Mouse (Mus musculus) forebrain, postnatal 0 days (tissue): ENCODE results near the gene Hivep2. TPM values are rescaled to one million over a fixed set of nuclear protein-coding genes. Genes with fewer than 3 reads are reported as not detected.

ENCODE experiments used
- ATAC-seq: fragments of 200-750 bp; cut with Nextera tagmentation; 2 replicates; pipeline ENCODE4 v1.8.0; 2017; ENCODE audit warnings: mild to moderate bottlenecking, moderate library complexity
- DNase-seq: peaks from one replicate; pipeline ENCODE4 v3.0.0-alpha.2; 2015
- H3K27ac ChIP-seq: fragments of 300-500 bp; sonication (generic); 2 replicates; pipeline ENCODE4 v1.5.1; 2014; ENCODE audit warnings: low read depth, mild to moderate bottlenecking, antibody characterized with exemption, low read length, moderate library complexity, mixed read lengths
- H3K27me3 ChIP-seq: fragments of 300-500 bp; sonication (generic); 2 replicates; pipeline ENCODE4 v1.6.1; 2014; ENCODE audit warnings: mild to moderate bottlenecking, low read length, mixed read lengths; ENCODE audit not compliant: insufficient read depth
- H3K36me3 ChIP-seq: fragments of 300-500 bp; sonication (generic); 2 replicates; pipeline ENCODE4 v1.6.1; 2014; ENCODE audit warnings: mild to moderate bottlenecking, moderate library complexity; ENCODE audit not compliant: insufficient read depth
- H3K4me1 ChIP-seq: fragments of 300-500 bp; sonication (generic); 2 replicates; pipeline ENCODE4 v1.6.1; 2014; ENCODE audit warnings: antibody characterized with exemption; ENCODE audit not compliant: insufficient read depth
- H3K4me2 ChIP-seq: fragments of 300-500 bp; sonication (generic); 2 replicates; pipeline ENCODE4 v1.6.1; 2014; ENCODE audit warnings: low read depth, mild to moderate bottlenecking, moderate library complexity
- H3K4me3 ChIP-seq: fragments of 300-500 bp; sonication (generic); 2 replicates; pipeline ENCODE4 v1.5.1; 2014; ENCODE audit warnings: low read depth, low read length, mixed read lengths
- H3K9ac ChIP-seq: fragments of 300-500 bp; sonication (generic); 2 replicates; pipeline ENCODE4 v1.6.1; 2014; ENCODE audit warnings: mild to moderate bottlenecking
- H3K9me3 ChIP-seq: fragments of 300-500 bp; sonication (generic); 2 replicates; pipeline ENCODE4 v1.6.1; 2016; ENCODE audit warnings: low read length
- CTCF ChIP-seq: sonication (generic); IDR thresholded peaks from 2 replicates; pipeline ENCODE4 v1.5.1; 2016; ENCODE audit warnings: antibody characterized with exemption, control low read depth, low read depth
- WGBS: fragments of 180-500 bp; shearing (Covaris S2); extraction: QIAGEN DNeasy Blood & Tissue Kit; methylation state at CpG from one replicate; pipeline ENCODE4 v1.1.7; 2014; 5-methylcytosine and 5-hydroxymethylcytosine counted together
- polyA plus RNA-seq: library from polyadenylated mRNA; unstranded; fragments of >200 nt; fragmentation: Nextera tagmentation; extraction: Ambion mirVana; gene quantifications from 2 replicates; pipeline ENCODE4 v1.2.1, GENCODE M21; 2015
- total RNA-seq: library from RNA; depleted of rRNA; stranded (reverse); fragments of >200 nt; gene quantifications from 2 replicates; pipeline ENCODE4 v1.2.3, GENCODE M21; 2014

The Hivep2 gene
- total and polyA plus RNA-seq, 2 experiments from 2014 or later: 22.9 to 55.4 TPM

DNA sequence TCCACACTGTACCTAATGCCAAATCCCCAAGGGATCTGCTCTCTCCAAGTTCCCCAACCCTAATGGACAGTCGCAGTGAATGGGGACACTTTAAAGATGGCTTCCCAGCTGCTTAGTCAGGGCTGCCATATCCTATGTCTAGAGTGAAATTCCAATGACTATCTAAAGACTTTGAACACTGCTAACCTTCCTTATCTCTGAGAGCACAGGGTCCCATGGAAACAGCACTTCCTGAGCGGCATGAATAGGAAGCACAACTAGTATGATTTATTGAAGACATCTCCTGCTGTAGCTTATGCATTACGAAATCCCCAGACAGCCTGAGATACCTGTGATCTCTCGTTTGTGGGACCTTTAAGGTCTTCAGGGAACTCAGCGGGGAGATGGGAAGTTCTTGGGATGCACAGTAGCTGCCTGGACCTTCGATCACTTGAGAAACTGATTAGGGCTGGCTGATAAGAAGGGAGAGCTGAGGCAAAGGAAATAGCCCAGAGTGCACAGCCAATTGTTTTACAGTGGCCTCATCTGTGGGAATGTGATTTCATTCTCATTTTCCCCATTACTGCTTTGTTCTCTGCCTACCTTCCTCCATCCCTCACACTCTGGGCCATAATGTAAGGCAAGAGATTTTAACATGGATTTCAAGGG lies 202.4 kb downstream of the Hivep2 start:
- H3K4me3 ChIP-seq: no peak overlapping the region
- H3K36me3 ChIP-seq: no peaks in the 10 kb centered on the region
- no peaks in the 10 kb centered on the region for H3K4me1 ChIP-seq
- H3K4me2 ChIP-seq: no peak overlapping the region
- DNase-seq (no peak), ATAC-seq (no peak)
- no peak overlapping the region for H3K9ac ChIP-seq
- no peaks in the 10 kb centered on the region for H3K9me3 ChIP-seq
- 87% methylated on average over 6 of the region's 6 CpGs for WGBS
- H3K27ac ChIP-seq: no peak overlapping the region
- TF ChIP-seq CTCF: no peak
- no peaks in the 10 kb centered on the region for H3K27me3 ChIP-seq

DNA sequence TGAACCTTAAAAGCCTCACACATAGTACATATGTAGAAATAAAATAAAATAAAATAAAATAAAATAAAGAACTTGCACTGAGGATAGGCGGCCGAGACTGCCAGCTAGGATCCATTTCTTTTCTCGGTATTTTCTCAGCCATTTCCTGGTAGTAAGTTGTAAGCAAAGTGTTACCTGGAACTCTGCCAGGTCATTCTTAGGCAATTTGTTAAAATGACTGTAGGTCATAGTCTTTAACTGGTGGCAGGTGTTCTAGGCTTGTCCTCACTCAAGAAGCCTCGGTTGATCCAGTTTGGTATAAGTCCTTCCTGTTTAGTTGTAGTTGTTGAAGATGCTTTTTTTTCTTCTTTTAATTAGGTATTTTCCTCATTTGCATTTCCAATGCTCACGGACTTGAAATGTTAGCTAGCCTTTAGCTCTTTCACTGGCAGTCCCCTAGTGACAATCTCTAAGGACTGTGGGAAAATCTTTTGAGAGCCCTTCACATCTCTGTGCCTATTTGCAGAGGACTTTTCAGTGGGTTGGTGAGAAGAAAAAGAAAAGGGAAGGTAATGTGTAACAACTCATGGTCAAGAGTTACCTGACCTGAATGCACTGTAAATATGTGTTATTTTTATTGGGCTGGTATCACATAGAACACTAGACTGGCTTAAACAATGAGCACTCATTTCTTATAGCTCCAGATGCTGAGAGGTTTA lies 203.1 kb downstream of the Hivep2 start:
- Histone ChIP-seq H3K4me2 (no peak overlapping the region), H3K27me3 (no peaks in the 10 kb centered on the region), H3K9ac (no peak overlapping the region), H3K36me3 (no peaks in the 10 kb centered on the region), H3K4me3 (no peak overlapping the region), H3K4me1 (no peaks in the 10 kb centered on the region), H3K9me3 (no peaks in the 10 kb centered on the region), H3K27ac (no peak overlapping the region)
- DNase-seq: no peak
- 42% methylated on average over 5 of the region's 5 CpGs for WGBS
- no peak for TF ChIP-seq CTCF
- no peak for ATAC-seq

DNA sequence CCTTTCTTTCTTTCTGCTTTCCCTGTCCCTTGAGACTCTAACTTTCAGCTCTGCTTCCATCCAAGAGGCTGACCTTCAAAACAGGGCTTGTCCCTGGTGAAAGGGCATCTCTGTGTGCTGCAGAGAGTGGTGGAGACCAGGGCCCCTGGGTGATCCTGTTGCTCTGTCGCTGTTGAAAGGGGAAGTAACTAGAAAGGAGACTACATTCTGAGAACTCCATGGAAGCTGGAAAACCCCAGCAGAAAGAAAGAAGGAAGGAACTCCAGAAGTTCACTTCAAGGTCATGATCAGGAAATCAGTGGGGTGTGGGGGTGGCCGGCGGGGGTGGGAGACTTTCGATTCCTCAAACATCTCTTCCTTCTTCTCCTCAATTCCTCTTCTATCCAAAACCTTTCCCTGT lies 208.2 kb downstream of the Hivep2 start:
- H3K9ac ChIP-seq: no peak overlapping the region
- no peaks in the 10 kb centered on the region for H3K36me3 ChIP-seq
- ATAC-seq: no peak
- H3K9me3 ChIP-seq: no peaks in the 10 kb centered on the region
- no peaks in the 10 kb centered on the region for H3K4me1 ChIP-seq
- H3K27ac ChIP-seq: no peak overlapping the region
- no peaks in the 10 kb centered on the region for H3K27me3 ChIP-seq
- TF ChIP-seq CTCF: no peak
- no peak overlapping the region for H3K4me3 ChIP-seq
- 81% methylated on average over 4 of the region's 4 CpGs for WGBS
- DNase-seq: no peak
- no peak overlapping the region for H3K4me2 ChIP-seq

DNA sequence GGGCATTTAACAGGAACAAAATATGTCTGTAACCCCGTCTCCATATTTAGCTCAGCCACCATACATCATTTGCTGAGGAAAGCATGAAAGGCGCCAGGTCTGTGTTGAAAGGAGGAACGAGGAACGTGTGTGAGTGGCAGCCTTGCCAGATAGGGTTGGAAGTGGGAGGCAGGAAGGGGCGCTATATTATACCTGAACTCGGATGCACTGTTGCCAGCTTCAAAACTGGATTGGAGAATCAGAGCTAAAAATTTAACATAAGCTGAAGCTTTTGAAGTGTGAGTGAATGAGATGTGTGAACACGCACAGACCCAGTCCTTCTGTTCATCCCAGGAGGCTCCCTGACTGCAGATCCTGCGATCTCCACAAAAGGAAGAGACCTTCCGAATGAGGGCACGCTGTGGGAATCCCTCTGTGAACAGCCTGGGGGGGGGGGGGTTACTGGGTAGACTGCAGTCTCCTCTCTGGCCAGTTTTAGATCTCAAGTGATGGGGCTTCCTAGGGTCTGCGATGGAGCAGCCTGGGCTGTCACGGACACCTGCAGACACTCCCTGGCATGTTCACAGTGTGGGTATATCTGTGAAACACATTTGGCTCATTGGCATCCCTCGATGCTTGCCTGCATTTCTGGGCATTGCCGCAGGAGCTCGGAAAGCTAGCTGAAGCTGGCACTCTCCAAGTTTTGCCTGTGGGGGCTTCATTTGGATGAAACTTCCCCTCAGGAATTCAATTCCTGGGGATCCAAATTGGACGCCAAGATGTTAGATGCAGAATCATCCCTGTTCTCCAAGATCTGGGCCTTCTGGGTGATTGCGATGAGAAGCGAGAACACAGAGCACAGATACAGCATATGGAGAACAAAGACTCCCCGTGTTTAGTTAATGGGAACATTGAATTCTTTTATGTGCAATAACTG lies 213.8 kb downstream of the Hivep2 start:
- TF ChIP-seq CTCF: peak; percentile 36
- Histone ChIP-seq H3K27me3 (no peaks in the 10 kb centered on the region), H3K9me3 (no peaks in the 10 kb centered on the region), H3K4me2 (peak overlapping the region; percentile 23), H3K4me1 (no peaks in the 10 kb centered on the region), H3K4me3 (no peak overlapping the region), H3K27ac (peak overlapping the region; percentile 74), H3K9ac (no peak overlapping the region), H3K36me3 (no peaks in the 10 kb centered on the region)
- DNase-seq (peak; percentile 90), ATAC-seq (peak; percentile 94)
- 40% methylated on average over 19 of the region's 19 CpGs for WGBS

DNA sequence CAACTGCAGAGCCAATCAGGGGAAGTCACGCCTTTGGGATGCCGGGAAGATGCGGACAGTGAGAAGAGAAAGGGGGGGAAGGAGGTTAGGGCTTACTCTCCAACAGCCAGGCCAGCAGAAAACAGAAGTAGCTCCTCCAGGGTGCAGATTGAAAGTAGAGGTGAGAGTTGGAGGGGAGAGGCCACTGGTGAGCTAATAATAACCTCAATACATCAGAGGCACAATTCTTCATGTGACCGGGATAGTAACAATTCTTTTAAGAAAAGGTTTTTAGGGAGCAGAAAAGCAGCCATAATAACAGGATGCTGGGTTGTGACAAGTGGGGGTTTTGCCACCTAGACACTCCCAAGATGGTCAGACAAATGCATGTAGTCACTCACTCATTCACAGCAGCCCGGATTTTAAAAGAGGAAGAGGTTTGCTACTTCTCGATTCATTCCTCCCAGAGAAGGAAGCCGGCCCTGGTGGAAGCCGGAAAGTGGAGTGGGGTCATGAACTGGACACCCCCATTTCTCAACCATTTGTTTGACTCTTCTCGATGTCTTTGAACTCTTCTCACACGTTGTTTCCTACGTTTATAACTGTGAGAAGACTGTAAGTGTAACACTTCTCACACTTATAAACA lies 220.6 kb downstream of the Hivep2 start:
- H3K9me3 ChIP-seq: no peaks in the 10 kb centered on the region
- no peak overlapping the region for H3K9ac ChIP-seq
- no peaks in the 10 kb centered on the region for H3K27me3 ChIP-seq
- no peak overlapping the region for H3K4me2 ChIP-seq
- 89% methylated on average over 11 of the region's 11 CpGs for WGBS
- no peak overlapping the region for H3K27ac ChIP-seq
- no peak for ATAC-seq
- no peaks in the 10 kb centered on the region for H3K4me1 ChIP-seq
- H3K4me3 ChIP-seq: no peak overlapping the region
- H3K36me3 ChIP-seq: no peaks in the 10 kb centered on the region
- DNase-seq: no peak
- no peak for TF ChIP-seq CTCF

DNA sequence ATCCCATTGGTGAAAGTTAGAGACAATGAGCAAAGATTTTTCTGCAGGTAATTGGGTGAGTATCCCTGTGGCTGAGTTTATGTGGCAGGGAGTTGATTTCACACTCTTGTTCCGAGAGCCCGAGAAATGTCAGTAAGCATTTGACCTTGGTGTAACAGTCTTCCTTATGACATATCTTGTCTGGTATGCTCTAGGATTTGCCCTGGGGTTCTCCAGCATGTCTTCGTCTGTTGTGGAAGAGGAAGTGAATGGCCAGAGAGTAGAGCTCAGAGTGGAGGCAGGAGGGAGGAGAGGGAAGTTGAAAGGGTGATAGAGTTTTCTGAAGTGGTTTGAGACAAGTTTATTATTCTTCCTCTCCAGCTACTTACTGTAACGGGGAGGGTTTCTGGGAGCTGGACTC lies 223.2 kb downstream of the Hivep2 start:
- Histone ChIP-seq H3K36me3 (no peaks in the 10 kb centered on the region), H3K4me1 (peaks cover 10% of the 10 kb centered on the region; the same call in 1 of the 2 replicates), H3K4me2 (no peak overlapping the region), H3K9me3 (no peaks in the 10 kb centered on the region), H3K27me3 (no peaks in the 10 kb centered on the region), H3K27ac (no peak overlapping the region), H3K4me3 (no peak overlapping the region), H3K9ac (no peak overlapping the region)
- no peak for ATAC-seq
- 84% methylated on average over 4 of the region's 4 CpGs for WGBS
- DNase-seq: no peak
- TF ChIP-seq CTCF: no peak
